Mouse (Mus musculus): ENCODE data around the gene Ttc7b.
A peak's percentile ranks its signal among the peaks of the same experiment; 100 is the strongest.

Gene Ttc7b

GRCm38 (mm10) chr12:100305051-100305673, 215.5 kb downstream of the Ttc7b start:
- DNase-seq (ENCODE audit: low spot score in 2 of 2) = no peak

- DNase-seq (ENCODE audit: low spot score in 2 of 2) = no peak
Measured at GRCm38 (mm10) chr12:100304280-100304679, 216.3 kb downstream of the Ttc7b start.

- DNase-seq (ENCODE audit: low spot score in 2 of 2) = no peak
Measured at GRCm38 (mm10) chr12:100303141-100303540, 217.5 kb downstream of the Ttc7b start.

GRCm38 (mm10) chr12:100300446-100300845, 220.2 kb downstream of the Ttc7b start:
- DNase-seq (ENCODE audit: low spot score in 2 of 2) = no peak

- peak in 1 of 2 experiments; percentile 79 for DNase-seq (ENCODE audit: low spot score in 2 of 2)
Measured at GRCm38 (mm10) chr12:100299322-100299726, 221.3 kb downstream of the Ttc7b start.

- no peak for DNase-seq (ENCODE audit: low spot score in 2 of 2)
Measured at GRCm38 (mm10) chr12:100298788-100299187, 221.8 kb downstream of the Ttc7b start.

GRCm38 (mm10) chr12:100297961-100298360, 222.7 kb downstream of the Ttc7b start:
- no peak for DNase-seq (ENCODE audit: low spot score in 2 of 2)

- DNase-seq (ENCODE audit: low spot score in 2 of 2) = no peak
Measured at GRCm38 (mm10) chr12:100294457-100294856, 226.2 kb downstream of the Ttc7b start.

- peak; percentile 86 to 91 for DNase-seq (ENCODE audit: low spot score in 2 of 2)
Measured at GRCm38 (mm10) chr12:100293956-100294355, 226.7 kb downstream of the Ttc7b start.

- DNase-seq (ENCODE audit: low spot score in 2 of 2) = no peak
Measured at GRCm38 (mm10) chr12:100290711-100291685, 229.6 kb downstream of the Ttc7b start.

- no peak for DNase-seq (ENCODE audit: low spot score in 2 of 2)
Measured at GRCm38 (mm10) chr12:100290178-100290531, 230.5 kb downstream of the Ttc7b start.

- peak; percentile 84 to 85 for DNase-seq (ENCODE audit: low spot score in 2 of 2)
Measured at GRCm38 (mm10) chr12:100289267-100290177, 231.1 kb downstream of the Ttc7b start.

GRCm38 (mm10) chr12:100288018-100288417, 232.6 kb downstream of the Ttc7b start:
- DNase-seq (ENCODE audit: low spot score in 2 of 2) = peak; percentile 51 to 65

- no peak for DNase-seq (ENCODE audit: low spot score in 2 of 2)
Measured at GRCm38 (mm10) chr12:100287565-100287964, 233.1 kb downstream of the Ttc7b start.

GRCm38 (mm10) chr12:100283283-100283682, 237.3 kb downstream of the Ttc7b start:
- no peak for DNase-seq (ENCODE audit: low spot score in 2 of 2)

GRCm38 (mm10) chr12:100282025-100282885, 238.4 kb downstream of the Ttc7b start:
- DNase-seq (ENCODE audit: low spot score in 2 of 2) = peak in 1 of 2 experiments; percentile 62

GRCm38 (mm10) chr12:100280972-100281794, 239.4 kb downstream of the Ttc7b start:
- DNase-seq (ENCODE audit: low spot score in 2 of 2) = peak; percentile 61 to 71

- DNase-seq (ENCODE audit: low spot score in 2 of 2) = no peak
Measured at GRCm38 (mm10) chr12:100279898-100280297, 240.7 kb downstream of the Ttc7b start.

- no peak for DNase-seq (ENCODE audit: low spot score in 2 of 2)
Measured at GRCm38 (mm10) chr12:100278358-100278757, 242.3 kb downstream of the Ttc7b start.

- DNase-seq (ENCODE audit: low spot score in 2 of 2) = no peak
Measured at GRCm38 (mm10) chr12:100277534-100277905, 243.1 kb downstream of the Ttc7b start.

Measured in heart, adult 9 months (tissue).